Mouse (Mus musculus) lung, postnatal 0 days (tissue): ENCODE measurements at regions not wholly inside any gene's neighbourhood (a gene's known extent, or its start where the extent isn't known, plus 50 kb on each side); places are given as distances from the start of the nearest gene placed in this dataset.

ENCODE experiments used
- CTCF ChIP-seq: IDR thresholded peaks from 2 replicates; pipeline ENCODE4 v1.5.1; 2016; ENCODE audit warnings: antibody characterized with exemption, mild to moderate bottlenecking
- EP300 ChIP-seq: IDR thresholded peaks from 2 replicates; pipeline ENCODE4 v1.6.1; 2016; ENCODE audit warnings: antibody characterized with exemption, mild to moderate bottlenecking, control low read depth

DNA sequence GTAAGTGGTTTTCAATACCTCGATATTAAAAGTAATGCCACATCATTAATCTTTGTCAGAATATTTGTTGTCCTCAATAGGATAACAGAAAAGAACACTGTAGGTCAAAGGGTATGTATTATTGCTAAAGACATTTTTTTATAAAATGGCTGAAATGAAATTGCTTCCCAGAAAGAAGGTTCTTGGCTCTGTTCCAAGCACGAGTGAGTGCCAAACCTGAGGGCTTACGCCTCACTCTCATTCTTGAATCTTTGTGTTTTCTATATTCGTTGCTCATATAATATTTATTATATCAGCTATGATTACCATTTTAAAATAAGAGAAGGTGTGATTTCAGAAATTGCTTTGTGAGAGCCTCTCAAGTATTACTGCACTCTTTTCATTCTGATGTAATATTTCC is 57.0 kb upstream of the Ppfia2 start:
- TF ChIP-seq CTCF (no peak), EP300 (no peak)
